Mouse (Mus musculus) heart, postnatal 25 days (tissue): ENCODE measurements around the gene Olfml2a. TPM values are rescaled to one million over a fixed set of nuclear protein-coding genes. Genes with fewer than 3 reads are reported as not detected.
A peak's percentile ranks its signal among the peaks of the same experiment; 100 is the strongest.

Source experiments
- DNase-seq: peaks from one replicate; pipeline ENCODE4 v3.0.0; 2022; ENCODE audit warnings: low spot score
- intact Hi-C: fragments of 180-260 bp; cut with DNase I; formaldehyde crosslinking; loops from one replicate; pipeline ENCODE4 v1.15.1; 2025
- total RNA-seq, 2 experiments: library from RNA; stranded (reverse); gene quantifications; 2 replicates each; pipeline ENCODE4 v1.2.3; 2021

Olfml2a gene
- total RNA-seq, 2 experiments from 2014 or later = 5.2 to 6.3 TPM

DNA sequence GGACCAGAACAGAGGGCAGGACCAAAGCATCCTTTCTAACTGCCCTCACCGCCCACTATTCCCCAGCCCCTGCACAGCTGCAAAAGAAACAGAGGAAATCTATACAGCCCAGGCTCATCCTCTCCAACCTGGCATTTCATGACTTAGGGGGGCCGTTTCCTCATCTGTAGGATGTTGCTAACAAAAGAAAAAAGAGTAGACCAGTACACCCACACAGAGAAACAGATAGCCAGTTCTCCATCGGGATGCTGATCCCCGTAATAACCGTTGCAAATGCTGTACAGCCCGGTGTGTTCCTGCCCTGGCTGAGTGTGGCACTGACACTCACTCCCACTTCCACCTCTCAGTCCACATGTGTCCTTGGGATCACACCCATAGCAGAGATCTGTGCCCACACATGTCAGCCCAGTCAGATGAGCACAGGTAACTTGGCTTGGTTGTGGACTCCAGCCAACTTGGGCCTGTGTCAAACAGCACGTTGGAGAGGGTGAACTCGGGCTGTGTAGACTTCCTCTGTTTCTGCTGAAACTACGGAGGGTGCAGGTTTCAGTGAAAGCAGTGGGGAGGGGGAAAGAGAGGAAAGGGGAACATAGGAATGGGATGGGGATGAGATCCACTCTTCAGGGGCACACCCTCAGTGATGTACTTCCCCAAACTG, 5.1 kb downstream of the Olfml2a start:
- no peak for DNase-seq
- intact Hi-C loops = no loop called here

DNA sequence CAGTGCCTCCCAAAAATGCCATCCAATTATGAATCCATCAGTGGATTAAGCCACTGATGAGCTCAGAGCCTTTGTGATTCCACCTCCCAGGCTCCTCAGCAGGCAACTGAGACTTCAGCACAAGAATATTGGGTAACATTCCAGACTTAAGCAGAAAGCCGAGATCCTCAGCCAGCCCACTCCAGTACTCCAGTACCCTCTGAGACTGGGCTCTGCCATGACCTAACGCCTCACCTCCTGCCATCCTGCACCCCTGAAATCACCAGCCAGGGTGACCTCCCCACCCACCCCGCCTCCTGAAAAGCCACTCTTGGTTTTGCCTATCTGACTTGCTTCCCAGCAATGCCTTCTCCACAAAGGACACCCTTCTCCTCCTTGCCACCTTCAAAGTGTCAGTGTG, 5.6 kb downstream of the Olfml2a start:
- intact Hi-C loops = no loop called here
- DNase-seq = no peak

GRCm38 (mm10) chr2:38938007-38938406, 6.2 kb downstream of the Olfml2a start:
- DNase-seq = no peak
- intact Hi-C loops = no loop called here

GRCm38 (mm10) chr2:38939047-38939446, 7.3 kb downstream of the Olfml2a start:
- no peak for DNase-seq
- intact Hi-C loops = no loop called here

DNA sequence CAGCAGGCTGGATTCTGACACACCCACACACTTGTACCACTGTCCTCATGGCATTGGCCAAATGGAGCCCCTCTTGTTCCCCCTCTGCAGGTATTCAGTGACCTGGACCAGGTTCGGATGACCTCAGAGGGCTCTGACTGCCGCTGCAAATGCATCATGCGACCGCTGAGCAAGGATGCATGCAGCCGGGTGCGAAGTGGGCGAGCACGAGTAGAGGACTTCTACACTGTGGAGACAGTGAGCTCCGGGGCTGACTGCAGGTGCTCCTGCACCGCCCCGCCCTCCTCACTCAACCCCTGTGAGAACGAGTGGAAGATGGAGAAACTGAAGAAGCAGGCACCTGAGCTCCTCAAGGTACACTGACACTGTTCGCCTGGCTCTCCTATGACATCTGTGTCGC, 9.6 kb downstream of the Olfml2a start:
- DNase-seq = no peak
- intact Hi-C loops = no loop called here

DNA sequence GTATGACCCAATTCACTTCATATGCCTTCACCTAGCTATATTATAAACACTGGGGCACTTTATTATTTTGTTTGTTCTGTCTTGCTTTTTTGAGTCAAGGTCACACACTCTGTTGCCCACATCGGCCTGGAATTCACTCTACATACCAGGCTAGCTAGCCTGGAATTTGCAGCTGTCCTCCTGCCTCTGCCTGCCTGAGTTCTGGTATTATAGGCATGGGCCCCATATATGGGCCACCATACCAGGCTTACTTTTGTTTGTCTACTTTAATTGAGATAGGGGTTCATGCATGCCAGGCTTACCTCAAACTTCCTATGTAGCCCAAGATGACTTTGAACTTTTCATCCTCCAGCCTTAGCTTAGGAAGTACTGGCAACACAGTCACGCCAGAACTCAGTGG, 10.1 kb downstream of the Olfml2a start:
- DNase-seq = no peak
- intact Hi-C loops = no loop called here

GRCm38 (mm10) chr2:38943161-38943560, 11.4 kb downstream of the Olfml2a start:
- intact Hi-C loops = no loop called here
- no peak for DNase-seq

- DNase-seq = no peak
- intact Hi-C loops = no loop called here
Observed at GRCm38 (mm10) chr2:38943977-38944376, 12.2 kb downstream of the Olfml2a start.

DNA sequence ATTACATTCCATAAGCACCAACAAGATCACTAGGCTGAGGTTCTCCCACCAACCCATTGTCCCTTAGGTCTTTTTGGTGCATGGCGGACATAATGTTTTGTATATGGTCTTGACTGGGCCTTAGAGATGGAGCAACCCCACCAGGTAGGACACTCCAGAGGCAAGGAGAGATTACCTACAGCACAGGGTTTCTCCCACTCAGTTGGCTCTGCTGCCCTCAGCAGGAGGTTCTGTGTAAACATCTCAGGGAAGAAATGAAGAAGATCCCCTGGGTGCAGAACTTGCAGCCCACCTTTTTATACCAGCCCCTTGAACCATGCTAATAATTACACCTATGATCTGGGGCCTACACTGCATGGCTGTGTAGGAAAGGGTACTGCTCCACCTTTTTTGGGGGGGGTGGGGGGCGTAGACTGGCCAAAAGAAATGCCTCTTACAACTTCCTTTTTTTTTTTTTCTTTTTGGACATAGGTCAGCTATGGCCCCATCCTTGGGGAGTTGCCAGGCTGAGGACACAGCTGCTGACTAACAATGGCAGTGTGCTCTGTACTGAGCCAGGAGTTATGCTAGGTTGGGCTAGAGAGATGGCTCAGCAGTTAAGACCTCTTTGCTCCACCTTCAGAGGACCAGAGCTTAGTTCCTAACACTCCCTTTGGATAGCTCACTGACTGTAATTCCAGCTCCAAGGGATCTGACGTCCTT, 12.8 kb downstream of the Olfml2a start:
- no peak for DNase-seq
- intact Hi-C loops = no loop called here

GRCm38 (mm10) chr2:38947566-38947965, 15.8 kb downstream of the Olfml2a start:
- intact Hi-C loops = no loop called here
- no peak for DNase-seq

- intact Hi-C loops = no loop called here
Observed at GRCm38 (mm10) chr2:38950281-38950719, 18.5 kb downstream of the Olfml2a start.

DNA sequence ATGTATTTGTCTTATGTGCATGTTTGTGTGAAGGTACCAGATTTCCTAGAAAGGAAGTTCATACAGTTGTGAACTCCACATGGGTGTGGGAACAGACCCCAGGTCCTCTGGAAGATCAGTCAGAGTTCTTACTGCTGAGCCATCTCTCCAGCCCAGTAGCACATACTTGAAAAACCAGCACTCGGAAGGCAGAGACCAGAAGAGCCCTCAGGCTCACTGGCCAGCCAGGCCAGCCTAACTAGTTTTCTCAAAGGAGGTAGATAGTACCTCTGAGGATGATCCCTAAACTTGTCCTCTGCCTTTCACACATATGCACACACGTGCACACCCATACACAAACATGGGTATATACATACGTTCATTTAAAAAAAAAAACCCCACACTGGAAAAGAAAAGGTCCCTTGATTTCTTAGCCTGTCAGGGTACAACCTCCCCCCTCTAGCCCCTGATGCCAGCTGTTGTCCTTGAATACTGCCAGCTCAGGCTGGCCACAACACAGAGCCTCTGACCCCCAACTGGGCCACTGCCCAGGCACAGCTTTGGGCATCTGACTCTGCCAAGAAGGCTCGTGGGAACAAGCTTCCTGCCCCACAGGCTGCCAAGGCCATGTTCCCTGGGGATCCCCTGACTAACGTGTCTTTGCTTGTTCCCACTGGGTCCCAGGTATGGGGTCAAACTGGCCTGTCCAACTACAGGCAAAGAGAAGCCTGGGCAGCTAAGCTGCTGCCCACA, 21.5 kb downstream of the Olfml2a start:
- DNase-seq = peak; percentile 48
- intact Hi-C loops = no loop called here

More at GRCm38 (mm10) chr2:38950281-38950719, 18.5 kb downstream of the Olfml2a start:
- DNase-seq = peak; percentile 78

- intact Hi-C loops = no loop called here
- DNase-seq = no peak
Observed at GRCm38 (mm10) chr2:38956062-38956461, 24.3 kb downstream of the Olfml2a start.

DNA sequence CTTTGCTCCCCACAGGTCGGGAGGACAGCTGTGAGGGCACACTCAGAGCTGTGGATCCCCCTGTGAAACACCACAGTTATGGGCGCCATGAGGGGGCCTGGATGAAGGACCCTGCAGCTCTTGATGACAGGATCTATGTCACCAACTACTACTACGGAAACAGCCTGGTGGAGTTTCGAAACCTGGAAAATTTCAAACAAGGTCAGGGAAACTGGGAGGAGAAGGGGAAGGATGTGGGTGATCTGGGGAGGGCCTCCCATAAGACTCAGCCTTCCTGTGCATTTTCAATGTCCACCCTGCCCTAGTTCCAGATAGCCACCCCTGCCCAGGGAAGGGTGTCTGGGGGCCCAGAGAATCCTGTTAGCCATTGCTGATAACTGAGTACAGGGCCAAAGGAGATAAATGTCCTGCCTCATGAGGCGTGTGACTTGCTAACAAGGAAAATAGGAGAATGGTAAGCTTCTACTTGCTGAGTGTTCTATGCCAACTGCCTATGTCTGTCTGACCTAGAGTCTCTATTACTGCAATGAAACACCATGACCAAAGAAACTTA, 26.0 kb downstream of the Olfml2a start:
- DNase-seq = no peak
- intact Hi-C loops = no loop called here

- intact Hi-C loops = no loop called here
- DNase-seq = no peak
Observed at GRCm38 (mm10) chr2:38964198-38964597, 32.4 kb downstream of the Olfml2a start.

DNA sequence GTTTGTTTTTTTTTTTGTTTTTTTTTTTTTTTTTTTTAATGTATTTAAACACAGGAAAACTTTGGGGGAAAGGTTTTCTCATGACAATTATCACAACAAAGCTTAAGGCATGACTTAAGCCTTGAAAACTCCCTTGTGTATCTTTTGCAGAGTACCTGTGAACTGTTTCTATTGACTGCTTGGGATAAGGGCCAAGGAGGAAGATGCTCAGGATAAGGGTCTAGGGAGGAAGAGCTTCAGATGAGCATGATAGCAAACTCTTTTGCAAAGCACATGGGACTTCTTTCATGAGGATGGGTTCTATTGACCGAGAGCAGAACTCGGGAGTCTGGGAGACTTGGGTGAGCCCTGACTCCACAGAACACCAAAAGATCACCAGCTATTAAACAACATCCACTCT, 37.9 kb downstream of the Olfml2a start:
- intact Hi-C loops = no loop called here
- DNase-seq = no peak

GRCm38 (mm10) chr2:38970057-38970456, 38.3 kb downstream of the Olfml2a start:
- no peak for DNase-seq
- intact Hi-C loops = no loop called here

DNA sequence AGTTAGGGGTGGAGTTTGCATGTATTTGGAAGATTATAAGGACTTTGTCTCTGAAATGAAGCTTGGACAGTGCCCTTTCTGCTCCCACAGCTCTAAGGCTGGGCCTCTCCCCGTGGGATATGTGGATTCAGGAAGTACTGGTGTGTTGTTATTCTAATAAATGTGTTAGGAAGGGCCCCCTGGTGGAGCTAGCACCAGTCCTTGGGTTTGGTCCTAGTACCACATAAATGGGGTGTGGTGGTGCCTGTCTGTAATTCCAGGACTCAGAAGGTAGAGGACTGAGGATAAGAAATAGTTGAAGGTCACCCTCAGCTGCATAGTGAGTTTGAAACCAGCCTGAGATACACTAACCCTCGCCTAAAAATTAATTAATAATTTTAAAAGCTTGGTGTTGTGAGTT, 41.4 kb downstream of the Olfml2a start:
- no peak for DNase-seq
- intact Hi-C loops = no loop called here

- intact Hi-C loops = no loop called here
- DNase-seq = no peak
Observed at GRCm38 (mm10) chr2:38973701-38974100, 41.9 kb downstream of the Olfml2a start.

DNA sequence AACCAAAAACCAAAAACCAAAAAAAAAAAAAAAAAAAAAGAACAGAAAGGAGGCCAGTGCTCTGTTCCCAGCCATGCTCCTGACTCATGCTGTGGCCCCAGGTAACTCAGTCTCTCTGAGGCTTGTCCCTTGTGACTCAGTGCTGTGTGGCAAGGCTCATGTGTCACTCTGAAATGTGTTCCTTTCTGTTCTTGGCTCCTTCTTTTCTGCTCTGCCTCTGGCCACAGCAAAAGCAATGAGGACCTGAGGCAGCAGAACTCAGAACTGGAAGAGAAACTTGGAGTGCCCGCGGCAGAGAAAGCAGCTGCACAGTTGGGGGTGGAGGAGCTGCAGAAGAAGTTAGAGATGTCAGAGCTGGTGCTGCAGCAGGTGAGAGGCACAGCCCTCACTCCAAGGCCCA, 42.4 kb downstream of the Olfml2a start:
- intact Hi-C loops = no loop called here
- no peak for DNase-seq

DNA sequence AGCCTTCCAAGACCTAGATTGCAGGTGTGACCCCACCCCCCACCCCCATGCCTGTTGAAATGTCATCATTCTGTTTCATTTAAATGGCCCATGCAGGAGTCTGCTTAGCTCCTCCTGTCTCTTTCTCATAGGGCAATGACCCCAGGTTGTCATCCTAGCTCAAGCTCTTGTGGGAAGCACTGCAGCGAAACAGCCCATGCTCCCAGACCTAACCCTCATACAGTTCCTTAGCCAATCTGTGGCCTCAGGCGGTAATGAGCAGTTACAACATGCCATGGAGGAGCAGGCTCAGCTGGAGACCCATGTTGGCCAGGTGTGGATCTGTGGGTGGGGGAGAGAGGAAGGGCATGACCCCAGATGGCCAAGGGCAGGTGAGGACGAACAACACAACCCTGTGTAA, 43.4 kb downstream of the Olfml2a start:
- no peak for DNase-seq
- intact Hi-C loops = no loop called here
